Mouse (Mus musculus) c-Kit-positive CD71-positive TER-119-positive erythroid progenitor cells, embryonic 14.5 days (primary cell): ENCODE data around the gene Myf6.

ENCODE experiments used
- DNase-seq: peaks from one replicate; pipeline ENCODE4 v3.0.0-alpha.2; 2013; ENCODE audit warnings: low spot score

The Myf6 gene

GRCm38 (mm10) chr10:107494568-107494967 lies at the start of gene Myf6:
Gene Myf6, minus strand, starts transcription at chr10:107494737.
- no peak for DNase-seq

GRCm38 (mm10) chr10:107543026-107543425 lies 48.5 kb upstream of the Myf6 start:
- DNase-seq: no peak

- no peak for DNase-seq
Observed at GRCm38 (mm10) chr10:107528758-107529157, 34.2 kb upstream of the Myf6 start.

GRCm38 (mm10) chr10:107519216-107519615 lies 24.7 kb upstream of the Myf6 start:
- DNase-seq: no peak

- no peak for DNase-seq
Observed at GRCm38 (mm10) chr10:107516641-107517040, 22.1 kb upstream of the Myf6 start.

GRCm38 (mm10) chr10:107514735-107515134 lies 20.2 kb upstream of the Myf6 start:
- DNase-seq: no peak

GRCm38 (mm10) chr10:107506397-107506796 lies 11.9 kb upstream of the Myf6 start:
- no peak for DNase-seq

- DNase-seq: no peak
Observed at GRCm38 (mm10) chr10:107503430-107503829, 8.9 kb upstream of the Myf6 start.

GRCm38 (mm10) chr10:107502193-107502592 lies 7.7 kb upstream of the Myf6 start:
- no peak for DNase-seq

GRCm38 (mm10) chr10:107499656-107500055 lies 5.1 kb upstream of the Myf6 start:
- no peak for DNase-seq

GRCm38 (mm10) chr10:107496402-107496801 lies 1.9 kb upstream of the Myf6 start:
- DNase-seq: no peak

GRCm38 (mm10) chr10:107493580-107494474 lies 710 bp downstream of the Myf6 start:
- no peak for DNase-seq

- no peak for DNase-seq
Observed at GRCm38 (mm10) chr10:107492867-107493579, 1.5 kb downstream of the Myf6 start.

GRCm38 (mm10) chr10:107488654-107489315 lies 5.8 kb downstream of the Myf6 start:
- no peak for DNase-seq

GRCm38 (mm10) chr10:107486770-107487169 lies 7.8 kb downstream of the Myf6 start:
- no peak for DNase-seq

- no peak for DNase-seq
Observed at GRCm38 (mm10) chr10:107485870-107486269, 8.7 kb downstream of the Myf6 start, which contains the start of gene Myf5. Gene Myf5, minus strand, starts transcription at chr10:107486134.

- no peak for DNase-seq
Observed at GRCm38 (mm10) chr10:107484050-107484449, 10.5 kb downstream of the Myf6 start.

- DNase-seq: no peak
Observed at GRCm38 (mm10) chr10:107473497-107473896, 21.0 kb downstream of the Myf6 start.

GRCm38 (mm10) chr10:107471712-107472111 lies 22.8 kb downstream of the Myf6 start:
- no peak for DNase-seq

- no peak for DNase-seq
Observed at GRCm38 (mm10) chr10:107467819-107468218, 26.7 kb downstream of the Myf6 start.

GRCm38 (mm10) chr10:107449496-107450330 lies 44.8 kb downstream of the Myf6 start:
- no peak for DNase-seq
